Mouse (Mus musculus) heart, postnatal 0 days (tissue): ENCODE data around the gene Guca1a. TPM values are rescaled to one million over a fixed set of nuclear protein-coding genes. Genes with fewer than 3 reads are reported as not detected.

Source experiments
- ATAC-seq: fragments of 200-750 bp; cut with Nextera tagmentation; 2 replicates; pipeline ENCODE4 v1.8.0; 2017; ENCODE audit warnings: low read depth, moderate number of reproducible peaks, moderate library complexity; ENCODE audit not compliant: insufficient read depth
- DNase-seq: peaks from one replicate; pipeline ENCODE4 v3.0.0-alpha.2; 2016; ENCODE audit warnings: low spot score
- H3K27ac ChIP-seq: fragments of 300-500 bp; sonication (generic); 2 replicates; pipeline ENCODE4 v1.5.1; 2014; ENCODE audit warnings: low read depth, mild to moderate bottlenecking
- H3K27me3 ChIP-seq: fragments of 300-500 bp; sonication (generic); 2 replicates; pipeline ENCODE4 v1.6.1; 2014; ENCODE audit warnings: low read length, mixed read lengths; ENCODE audit not compliant: control insufficient read depth, insufficient read depth
- H3K36me3 ChIP-seq: fragments of 300-500 bp; sonication (generic); replicated peaks from 2 replicates; pipeline ENCODE4 v1.6.1; 2014; ENCODE audit warnings: low read length, mixed read lengths; ENCODE audit not compliant: control insufficient read depth, insufficient read depth
- H3K4me1 ChIP-seq: fragments of 300-500 bp; sonication (generic); 2 replicates; pipeline ENCODE4 v1.6.1; 2014; ENCODE audit warnings: antibody characterized with exemption; ENCODE audit not compliant: control insufficient read depth, insufficient read depth
- H3K4me2 ChIP-seq: fragments of 300-500 bp; sonication (generic); 2 replicates; pipeline ENCODE4 v1.6.1; 2014; ENCODE audit warnings: low read depth, mild to moderate bottlenecking, low read length, moderate library complexity
- H3K4me3 ChIP-seq: fragments of 300-500 bp; sonication (generic); 2 replicates; pipeline ENCODE4 v1.5.1; 2014; ENCODE audit warnings: low read depth, low read length
- H3K9ac ChIP-seq: fragments of 300-500 bp; sonication (generic); replicated peaks from 2 replicates; pipeline ENCODE4 v1.6.1; 2014; ENCODE audit warnings: low read depth, low read length, mixed read lengths
- H3K9me3 ChIP-seq: fragments of 300-500 bp; sonication (generic); replicated peaks from 2 replicates; pipeline ENCODE4 v1.6.1; 2016; ENCODE audit warnings: low read length; ENCODE audit not compliant: control insufficient read depth
- CTCF ChIP-seq: IDR thresholded peaks from 2 replicates; pipeline ENCODE4 v1.5.1; 2016; ENCODE audit warnings: antibody characterized with exemption, control low read depth, low read depth
- EP300 ChIP-seq: IDR thresholded peaks from 2 replicates; pipeline ENCODE4 v1.6.1; 2016; ENCODE audit warnings: antibody characterized with exemption, low read depth
- WGBS: fragments of 180-500 bp; shearing (Covaris S2); extraction: QIAGEN DNeasy Blood & Tissue Kit; methylation state at CpG from one replicate; pipeline ENCODE4 v1.1.7; 2014; 5-methylcytosine and 5-hydroxymethylcytosine counted together
- polyA plus RNA-seq: library from polyadenylated mRNA; unstranded; fragments of >200 nt; fragmentation: Nextera tagmentation; extraction: Ambion mirVana; gene quantifications from 2 replicates; pipeline ENCODE4 v1.2.1, GENCODE M21; 2015
- total RNA-seq: library from RNA; depleted of rRNA; stranded (reverse); fragments of >200 nt; gene quantifications from 2 replicates; pipeline ENCODE4 v1.2.3, GENCODE M21; 2014; ENCODE audit warnings: low replicate concordance

The Guca1a gene
- total and polyA plus RNA-seq, 2 experiments from 2014 or later, result 1.0 TPM; not detected in 1

GRCm38 (mm10) chr17:47376779-47377280, 23.6 kb downstream of the Guca1a start:
- H3K36me3 ChIP-seq, result peaks cover 89% of the 10 kb centered on the region
- 87% methylated on average over 6 of the region's 6 CpGs for WGBS
- no peaks in the 10 kb centered on the region for H3K4me1 ChIP-seq

GRCm38 (mm10) chr17:47373991-47374390, 26.4 kb downstream of the Guca1a start:
- H3K4me2 ChIP-seq, result no peak overlapping the region
- peaks cover 65% of the 10 kb centered on the region for H3K36me3 ChIP-seq
- no peak overlapping the region for H3K4me3 ChIP-seq
- peaks cover 6% of the 10 kb centered on the region for H3K4me1 ChIP-seq
- no peak overlapping the region for H3K9ac ChIP-seq
- no peaks in the 10 kb centered on the region for H3K27me3 ChIP-seq
- TF ChIP-seq EP300, result no peak
- no peak for TF ChIP-seq CTCF
- DNase-seq, result no peak
- 87% methylated on average over 6 of the region's 6 CpGs for WGBS
- H3K9me3 ChIP-seq, result no peaks in the 10 kb centered on the region
- H3K27ac ChIP-seq, result no peak overlapping the region
- no peak for ATAC-seq

More at GRCm38 (mm10) chr17:47376779-47377280, 23.6 kb downstream of the Guca1a start:
- no peak overlapping the region for H3K4me2 ChIP-seq
- H3K9ac ChIP-seq, result no peak overlapping the region
- no peaks in the 10 kb centered on the region for H3K9me3 ChIP-seq
- ATAC-seq (no peak), DNase-seq (no peak)
- H3K4me3 ChIP-seq, result no peak overlapping the region
- no peak for TF ChIP-seq CTCF
- TF ChIP-seq EP300, result no peak
- H3K27ac ChIP-seq, result no peak overlapping the region
- no peaks in the 10 kb centered on the region for H3K27me3 ChIP-seq

- 9% methylated on average over 4 of the region's 4 CpGs for WGBS
- peak; percentile 54 for ATAC-seq
These were observed 28.9 kb downstream of the Guca1a start for GRCm38 (mm10) chr17:47371451-47371850.

DNA sequence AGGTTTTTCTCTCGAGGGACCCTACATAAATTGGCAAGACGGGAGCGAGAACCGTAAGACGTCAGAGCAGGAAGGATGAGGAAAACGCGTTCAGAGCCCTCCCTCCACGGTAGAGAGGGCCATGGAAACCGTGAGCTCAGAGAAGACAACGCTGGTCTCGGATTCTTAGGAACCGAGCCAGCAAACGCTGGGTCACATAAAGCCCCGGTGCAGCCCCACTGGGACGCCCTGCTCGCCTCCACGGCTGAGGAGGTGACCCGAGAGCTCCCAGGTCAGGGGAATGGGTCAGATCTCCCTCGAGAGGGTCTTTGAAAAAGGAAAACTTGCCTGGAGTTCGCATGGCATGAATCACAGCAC, 31.3 kb downstream of the Guca1a start:
- Histone ChIP-seq H3K27me3 (0 out of 2 replicates have a peak, but pooled peaks cover 4% of the 10 kb centered on the region), H3K4me2 (peak overlapping the region; percentile 87), H3K36me3 (peaks cover 16% of the 10 kb centered on the region), H3K4me3 (peak overlapping the region; percentile 83), H3K9ac (peak overlapping the region; percentile 60), H3K9me3 (no peaks in the 10 kb centered on the region), H3K27ac (peak overlapping the region; percentile 30; the same call in 1 of the 2 replicates), H3K4me1 (peaks cover 6% of the 10 kb centered on the region)
- DNase-seq (no peak), ATAC-seq (peak; percentile 51)
- 2% methylated on average over 20 of the region's 20 CpGs for WGBS
- no peak for TF ChIP-seq CTCF
- TF ChIP-seq EP300, result no peak

More at GRCm38 (mm10) chr17:47371451-47371850, 28.9 kb downstream of the Guca1a start:
- H3K27me3 ChIP-seq, result 0 out of 2 replicates have a peak, but pooled peaks cover 4% of the 10 kb centered on the region
- H3K4me1 ChIP-seq, result peaks cover 6% of the 10 kb centered on the region
- H3K27ac ChIP-seq, result no peak overlapping the region
- H3K9ac ChIP-seq, result no peak overlapping the region
- no peak overlapping the region for H3K4me3 ChIP-seq
- peak; percentile 66 for DNase-seq
- no peak overlapping the region for H3K4me2 ChIP-seq
- H3K36me3 ChIP-seq, result peaks cover 40% of the 10 kb centered on the region
- H3K9me3 ChIP-seq, result no peaks in the 10 kb centered on the region
- TF ChIP-seq EP300, result no peak
- TF ChIP-seq CTCF, result peak; percentile 87

GRCm38 (mm10) chr17:47368401-47369086, 31.8 kb downstream of the Guca1a start, which contains the start of gene Mrps10:
Gene Mrps10, plus strand, starts transcription at chr17:47368887.
- Histone ChIP-seq H3K27ac (peak within 1 kb of the TSS; percentile 30; the same call in 1 of the 2 replicates), H3K9me3 (no peaks in the 10 kb centered on the region), H3K9ac (peak within 1 kb of the TSS; percentile 60), H3K4me1 (peaks cover 6% of the 10 kb centered on the region), H3K4me2 (peak within 1 kb of the TSS; percentile 87), H3K27me3 (0 out of 2 replicates have a peak, but pooled peaks cover 4% of the 10 kb centered on the region), H3K36me3 (peaks cover 14% of the 10 kb centered on the region), H3K4me3 (peak within 1 kb of the TSS; percentile 83)
- ATAC-seq, result peak; percentile 84
- 3% methylated on average over 35 of the region's 35 CpGs for WGBS
- peak; percentile 93 for DNase-seq
- TF ChIP-seq CTCF (no peak), EP300 (no peak)
